Mouse (Mus musculus) lung, postnatal 0 days (tissue): ENCODE data around the gene Gm10488. TPM values are rescaled to one million over a fixed set of nuclear protein-coding genes. Genes with fewer than 3 reads are reported as not detected.
"Not testable (repeated sequence)": the region's sequence is repeated elsewhere in the genome, so short reads cannot be mapped to it uniquely, and the experiment has no call there.

Experiments used
- ATAC-seq: fragments of 200-750 bp; cut with Nextera tagmentation; 2 replicates; pipeline ENCODE4 v1.8.0; 2017; ENCODE audit warnings: moderate library complexity
- DNase-seq: peaks from one replicate; pipeline ENCODE4 v3.0.0-alpha.2; 2016; ENCODE audit warnings: low spot score
- H3K27ac ChIP-seq: fragments of 300-500 bp; sonication (generic); 2 replicates; pipeline ENCODE4 v1.5.1; 2014; ENCODE audit warnings: antibody characterized with exemption, mild to moderate bottlenecking, low read length, mixed read lengths
- H3K27me3 ChIP-seq: fragments of 300-500 bp; sonication (generic); replicated peaks from 2 replicates; pipeline ENCODE4 v1.6.1; 2014; ENCODE audit warnings: low read length, mixed read lengths; ENCODE audit not compliant: insufficient read depth
- H3K36me3 ChIP-seq: fragments of 300-500 bp; sonication (generic); 2 replicates; pipeline ENCODE4 v1.6.1; 2014; ENCODE audit warnings: low read length, mixed read lengths; ENCODE audit not compliant: insufficient read depth
- H3K4me1 ChIP-seq: fragments of 300-500 bp; sonication (generic); 2 replicates; pipeline ENCODE4 v1.6.1; 2014; ENCODE audit warnings: antibody characterized with exemption, low read depth, low read length, mixed read lengths; ENCODE audit not compliant: insufficient read depth
- H3K4me2 ChIP-seq: fragments of 300-500 bp; sonication (generic); replicated peaks from 2 replicates; pipeline ENCODE4 v1.6.1; 2014; ENCODE audit warnings: low read depth, mild to moderate bottlenecking, low read length, moderate library complexity, mixed read lengths
- H3K4me3 ChIP-seq: fragments of 300-500 bp; sonication (generic); 2 replicates; pipeline ENCODE4 v1.5.1; 2014; ENCODE audit warnings: low read depth, low read length
- H3K9ac ChIP-seq: fragments of 300-500 bp; sonication (generic); replicated peaks from 2 replicates; pipeline ENCODE4 v1.6.1; 2014; ENCODE audit warnings: low read depth, mild to moderate bottlenecking
- H3K9me3 ChIP-seq: fragments of 300-500 bp; sonication (generic); 2 replicates; pipeline ENCODE4 v1.6.1; 2016; ENCODE audit warnings: low read length, mixed read lengths
- WGBS: fragments of 180-500 bp; shearing (Covaris S2); extraction: QIAGEN DNeasy Blood & Tissue Kit; methylation state at CpG from one replicate; pipeline ENCODE4 v1.1.7; 2014; 5-methylcytosine and 5-hydroxymethylcytosine counted together
- microRNA-seq: library from miRNA; unstranded; fragments of <30 nt; microRNA quantifications from one replicate; pipeline ENCODE4, GENCODE M21; 2016
- polyA plus RNA-seq: library from polyadenylated mRNA; unstranded; fragments of >200 nt; fragmentation: Nextera tagmentation; extraction: Ambion mirVana; gene quantifications from 2 replicates; pipeline ENCODE4 v1.2.1, GENCODE M21; 2015

The Gm10488 gene
- not detected in 2 replicates for polyA plus RNA-seq

GRCm38 (mm10) chrX:29976014-29976413 is at the start of gene Gm10488:
Gene Gm10488 (plus strand): TSS chrX:29976314.
- WGBS, result no CpG with 5 or more reads among the region's 6 CpGs
- not testable (repeated sequence) for H3K4me1 ChIP-seq

More at GRCm38 (mm10) chrX:29976014-29976413, at the start of gene Gm10488:
- H3K4me3 ChIP-seq, H3K27me3 ChIP-seq, DNase-seq, ATAC-seq, H3K9ac ChIP-seq, H3K9me3 ChIP-seq, H3K27ac ChIP-seq, H3K36me3 ChIP-seq, H3K4me2 ChIP-seq: not testable (repeated sequence)

Small RNA genes within 50 kb of the gene (microRNA-seq; reads per million reads assigned to microRNA genes)
- not detected for gene Gm44298
